Mouse (Mus musculus): ENCODE results near the gene Mink1. TPM values are rescaled to one million over a fixed set of nuclear protein-coding genes. Genes with fewer than 3 reads are reported as not detected.
A peak's percentile ranks its signal among the peaks of the same experiment; 100 is the strongest.
"Not testable (repeated sequence)": the region's sequence is repeated elsewhere in the genome, so short reads cannot be mapped to it uniquely, and the experiment has no call there.

Mink1 gene
- polyA plus RNA-seq, 1 experiment, result 151 TPM

DNA sequence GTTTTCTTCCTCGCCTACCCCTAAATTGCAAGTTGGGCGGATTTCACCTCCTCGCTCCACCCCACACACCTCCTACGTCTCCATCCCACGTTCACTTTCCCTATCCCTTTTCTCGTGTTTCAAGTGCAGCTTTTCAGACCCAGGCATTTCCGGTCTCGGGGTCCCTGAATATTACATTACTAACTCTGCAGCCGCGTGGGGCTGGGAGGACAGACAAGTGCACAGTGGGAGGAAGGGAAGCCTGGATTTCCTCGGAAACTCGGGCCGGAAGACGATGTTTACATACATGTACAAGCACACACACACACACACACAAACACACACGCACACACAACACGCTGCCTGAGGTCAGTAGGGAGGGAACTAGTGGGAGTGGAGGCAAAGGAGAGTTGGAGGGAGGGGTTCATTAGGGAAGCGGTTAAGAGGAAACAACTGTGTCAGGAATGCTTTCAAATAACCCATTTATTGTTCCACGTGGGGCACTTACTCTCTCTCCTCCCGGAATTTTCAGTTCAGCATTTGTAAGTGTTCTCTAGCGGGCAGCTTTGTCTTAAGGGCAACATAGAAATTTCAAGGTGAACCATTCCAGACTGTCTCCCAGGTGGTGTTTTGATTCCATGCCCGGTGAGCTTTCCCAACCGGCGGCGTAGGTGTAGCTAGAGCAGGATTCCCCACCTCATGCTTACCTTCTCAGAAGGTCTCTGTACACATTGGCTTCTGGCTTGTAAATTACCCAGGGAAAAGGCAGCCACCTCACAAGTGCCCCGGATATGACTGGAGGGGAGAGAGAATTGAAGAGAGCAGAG lies 992 bp downstream of the Mink1 start:
- 9% methylated on average over 25 of the region's 25 CpGs for WGBS

DNA sequence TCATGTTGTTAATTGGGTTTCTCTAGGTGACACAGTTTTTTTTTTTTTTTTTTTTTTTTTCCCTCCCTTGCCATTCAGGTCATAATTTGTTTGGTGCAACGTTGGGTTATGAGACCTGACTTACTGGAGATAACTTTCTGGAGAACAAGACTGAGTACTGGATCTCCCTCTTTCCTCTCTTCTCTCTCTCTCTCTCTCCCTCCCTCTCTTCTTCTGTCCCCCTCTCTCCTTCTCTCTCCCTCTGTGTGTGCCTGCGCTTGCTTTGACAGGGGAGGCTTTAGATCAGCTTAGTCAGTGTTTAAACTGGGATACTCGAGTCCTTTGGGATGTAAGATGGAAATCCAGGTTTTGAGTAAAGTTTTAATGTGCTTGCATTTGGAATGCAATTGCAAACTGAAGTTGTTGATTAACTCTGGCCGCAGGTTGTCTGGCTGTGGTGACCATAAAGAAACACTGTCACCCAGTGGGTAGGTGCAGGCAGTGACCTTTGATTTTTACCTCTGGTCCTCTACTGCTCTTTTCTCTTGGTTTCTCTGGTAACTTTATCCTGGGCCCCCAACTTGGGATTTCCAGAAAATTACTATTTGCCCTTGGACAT lies 1.7 kb downstream of the Mink1 start:
- TF ChIP-seq POLR2A (IDR thresholded peaks at IDR 0.05; ENCODE audit: control insufficient read depth, extremely low read depth, insufficient read depth, low read length, poor library complexity) (no peak), CTCF (IDR thresholded peaks at IDR 0.05; ENCODE audit: borderline replicate concordance, control insufficient read depth, extremely low read depth, insufficient read depth, low read length, poor library complexity) (no peak)
- WGBS, result 66% methylated on average over 4 of the region's 4 CpGs
- H3K27ac ChIP-seq (ENCODE audit: control insufficient read depth, insufficient read depth, low read length), result no peak overlapping the region
- H3K4me1 ChIP-seq (replicated peaks; ENCODE audit: control insufficient read depth, insufficient read depth, low read length), result peaks cover 10% of the 10 kb centered on the region
- H3K27me3 ChIP-seq (ENCODE audit: control insufficient read depth, insufficient read depth, low read length), result no peaks in the 10 kb centered on the region
- DNase-seq, result no peak
- no peak overlapping the region for H3K4me3 ChIP-seq (ENCODE audit: control insufficient read depth, insufficient read depth, low read length)
- no peaks in the 10 kb centered on the region for H3K36me3 ChIP-seq (ENCODE audit: control insufficient read depth, insufficient read depth, low read length)

More for the DNA sequence above, 992 bp downstream of the Mink1 start:
- Histone ChIP-seq H3K4me1 (replicated peaks; ENCODE audit: control insufficient read depth, insufficient read depth, low read length) (peaks cover 10% of the 10 kb centered on the region), H3K27ac (ENCODE audit: control insufficient read depth, insufficient read depth, low read length) (peak overlapping the region; percentile 58; the same call in 1 of the 2 replicates), H3K36me3 (ENCODE audit: control insufficient read depth, insufficient read depth, low read length) (no peaks in the 10 kb centered on the region), H3K4me3 (ENCODE audit: control insufficient read depth, insufficient read depth, low read length) (peak overlapping the region; percentile 80), H3K27me3 (ENCODE audit: control insufficient read depth, insufficient read depth, low read length) (no peaks in the 10 kb centered on the region)
- TF ChIP-seq POLR2A (IDR thresholded peaks at IDR 0.05; ENCODE audit: control insufficient read depth, extremely low read depth, insufficient read depth, low read length, poor library complexity) (no peak), CTCF (IDR thresholded peaks at IDR 0.05; ENCODE audit: borderline replicate concordance, control insufficient read depth, extremely low read depth, insufficient read depth, low read length, poor library complexity) (no peak)
- peak; percentile 51 for DNase-seq

DNA sequence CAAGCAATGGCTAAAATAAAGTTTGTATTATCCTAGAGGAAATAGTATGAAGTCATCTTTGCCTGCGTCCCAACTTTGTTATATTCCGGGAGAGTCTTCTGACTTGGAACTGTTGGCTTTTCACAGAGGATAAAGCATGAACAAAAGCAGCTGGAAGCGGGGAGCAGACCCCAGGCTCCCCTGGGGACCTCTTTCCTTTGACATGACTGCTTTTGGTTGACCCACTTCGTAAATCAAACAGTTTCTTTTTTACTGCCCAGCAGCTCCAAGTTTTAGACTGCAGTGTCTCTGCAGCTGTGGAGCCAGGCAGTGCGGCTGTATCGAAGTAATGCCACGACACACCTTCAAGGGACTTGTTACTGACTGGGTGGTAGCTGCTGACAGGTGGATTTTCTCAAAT lies 3.9 kb downstream of the Mink1 start:
- Histone ChIP-seq H3K36me3 (ENCODE audit: control insufficient read depth, insufficient read depth, low read length) (no peaks in the 10 kb centered on the region), H3K4me1 (replicated peaks; ENCODE audit: control insufficient read depth, insufficient read depth, low read length) (peaks cover 10% of the 10 kb centered on the region), H3K27ac (ENCODE audit: control insufficient read depth, insufficient read depth, low read length) (no peak overlapping the region), H3K27me3 (ENCODE audit: control insufficient read depth, insufficient read depth, low read length) (no peaks in the 10 kb centered on the region), H3K4me3 (ENCODE audit: control insufficient read depth, insufficient read depth, low read length) (no peak overlapping the region)
- no peak for TF ChIP-seq CTCF (IDR thresholded peaks at IDR 0.05; ENCODE audit: borderline replicate concordance, control insufficient read depth, extremely low read depth, insufficient read depth, low read length, poor library complexity)
- TF ChIP-seq POLR2A (IDR thresholded peaks at IDR 0.05; ENCODE audit: control insufficient read depth, extremely low read depth, insufficient read depth, low read length, poor library complexity), result no peak
- 93% methylated on average over 7 of the region's 7 CpGs for WGBS
- no peak for DNase-seq

DNA sequence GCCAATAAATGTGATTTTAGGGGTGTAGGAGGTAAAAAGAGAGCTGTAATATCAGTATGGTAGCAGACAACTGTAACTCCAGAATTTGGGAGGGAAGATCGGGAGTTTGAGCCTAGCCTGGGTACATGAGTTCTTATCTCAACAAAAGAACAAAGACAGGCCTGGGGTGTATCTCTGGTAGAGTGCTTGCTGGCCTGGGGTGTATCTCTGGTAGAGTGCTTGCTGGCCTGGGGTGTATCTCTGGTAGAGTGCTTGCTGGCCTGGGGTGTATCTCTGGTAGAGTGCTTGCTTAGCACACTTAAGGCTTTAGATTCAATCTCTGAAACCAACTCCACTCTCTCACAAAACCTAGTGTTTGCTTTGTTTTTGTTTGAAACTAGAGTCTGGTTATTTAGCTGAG lies 7.9 kb downstream of the Mink1 start:
- DNase-seq; H3K27ac ChIP-seq (ENCODE audit: control insufficient read depth, insufficient read depth, low read length); H3K4me3 ChIP-seq (ENCODE audit: control insufficient read depth, insufficient read depth, low read length); H3K27me3 ChIP-seq (ENCODE audit: control insufficient read depth, insufficient read depth, low read length); H3K36me3 ChIP-seq (ENCODE audit: control insufficient read depth, insufficient read depth, low read length); H3K4me1 ChIP-seq (replicated peaks; ENCODE audit: control insufficient read depth, insufficient read depth, low read length): not testable (repeated sequence)
- WGBS, result 97% methylated on average over 1 of the region's 1 CpGs

DNA sequence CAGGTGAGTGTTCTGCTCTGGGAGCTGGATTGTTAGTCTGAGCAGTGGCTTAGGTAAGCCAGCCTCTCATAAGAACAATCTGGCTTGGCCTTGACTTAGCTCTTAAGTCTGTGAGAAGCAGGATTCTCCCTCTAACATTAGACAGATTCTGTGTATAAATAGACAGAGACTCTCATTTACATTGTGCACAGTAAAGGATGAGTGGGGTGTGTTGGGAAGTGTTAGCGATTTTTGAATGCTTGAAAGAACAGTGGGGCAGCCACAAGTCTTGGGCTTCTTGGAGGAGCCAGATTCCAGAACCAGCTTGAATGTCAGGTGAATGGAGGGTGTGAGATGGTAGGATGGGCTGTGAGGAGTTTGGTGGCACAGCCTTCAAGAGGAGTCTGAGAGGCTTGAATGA lies 9.0 kb downstream of the Mink1 start:
- Histone ChIP-seq H3K4me1 (replicated peaks; ENCODE audit: control insufficient read depth, insufficient read depth, low read length) (no peaks in the 10 kb centered on the region), H3K27ac (ENCODE audit: control insufficient read depth, insufficient read depth, low read length) (no peak overlapping the region), H3K27me3 (ENCODE audit: control insufficient read depth, insufficient read depth, low read length) (no peaks in the 10 kb centered on the region), H3K4me3 (ENCODE audit: control insufficient read depth, insufficient read depth, low read length) (no peak overlapping the region), H3K36me3 (ENCODE audit: control insufficient read depth, insufficient read depth, low read length) (no peaks in the 10 kb centered on the region)
- WGBS, result 93% methylated on average over 1 of the region's 1 CpGs
- no peak for TF ChIP-seq POLR2A (IDR thresholded peaks at IDR 0.05; ENCODE audit: control insufficient read depth, extremely low read depth, insufficient read depth, low read length, poor library complexity)
- TF ChIP-seq CTCF (IDR thresholded peaks at IDR 0.05; ENCODE audit: borderline replicate concordance, control insufficient read depth, extremely low read depth, insufficient read depth, low read length, poor library complexity), result no peak
- no peak for DNase-seq

DNA sequence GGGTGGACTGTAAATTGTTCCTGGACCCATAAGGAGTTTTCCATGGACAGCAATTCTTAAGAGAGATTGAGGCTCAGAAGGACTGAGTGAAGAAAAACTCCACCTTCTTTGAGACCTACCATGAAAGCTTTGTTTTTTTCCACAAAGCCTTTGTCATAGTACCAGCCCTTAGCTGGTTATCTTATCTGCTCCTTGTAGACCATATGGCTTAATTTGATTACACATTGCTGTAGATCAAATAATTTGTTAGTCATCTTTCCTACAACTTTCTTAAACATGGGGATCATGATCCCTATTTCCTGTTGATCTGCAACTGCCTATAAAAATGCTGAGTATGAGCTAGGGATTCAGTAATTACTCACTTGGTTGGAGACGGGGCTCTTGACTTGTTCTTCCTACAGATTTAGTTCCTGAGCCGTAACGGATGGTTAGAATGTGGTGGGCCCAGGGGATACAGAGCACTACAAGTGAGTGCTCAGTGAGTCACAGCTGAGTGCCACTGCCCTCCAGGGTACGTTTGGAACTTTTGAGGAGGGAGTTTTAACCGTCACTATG lies 9.7 kb downstream of the Mink1 start:
- Histone ChIP-seq H3K4me1 (replicated peaks; ENCODE audit: control insufficient read depth, insufficient read depth, low read length) (no peaks in the 10 kb centered on the region), H3K4me3 (ENCODE audit: control insufficient read depth, insufficient read depth, low read length) (no peak overlapping the region), H3K27ac (ENCODE audit: control insufficient read depth, insufficient read depth, low read length) (no peak overlapping the region), H3K27me3 (ENCODE audit: control insufficient read depth, insufficient read depth, low read length) (no peaks in the 10 kb centered on the region), H3K36me3 (ENCODE audit: control insufficient read depth, insufficient read depth, low read length) (no peaks in the 10 kb centered on the region)
- TF ChIP-seq POLR2A (IDR thresholded peaks at IDR 0.05; ENCODE audit: control insufficient read depth, extremely low read depth, insufficient read depth, low read length, poor library complexity) (no peak), CTCF (IDR thresholded peaks at IDR 0.05; ENCODE audit: borderline replicate concordance, control insufficient read depth, extremely low read depth, insufficient read depth, low read length, poor library complexity) (no peak)
- no peak for DNase-seq
- 94% methylated on average over 5 of the region's 5 CpGs for WGBS

All from thymus, adult 2 months (tissue).